Mouse (Mus musculus) gastrocnemius, postnatal 25 days (tissue): ENCODE data around the gene Tnfrsf13c. TPM values are rescaled to one million over a fixed set of nuclear protein-coding genes. Genes with fewer than 3 reads are reported as not detected.
"Not testable (repeated sequence)": the region's sequence is repeated elsewhere in the genome, so short reads cannot be mapped to it uniquely, and the experiment has no call there.

Experiments
- DNase-seq: peaks from one replicate; pipeline ENCODE4 v3.0.0; 2022
- long read RNA-seq, 2 experiments: library from polyadenylated mRNA; stranded (forward); transcript quantifications; one replicate each; pipeline ENCODE4 v2.0.0; 2021
- total RNA-seq, 2 experiments: library from RNA; stranded (reverse); gene quantifications; 1 replicate in 1 of 2; 2 replicates in 1 of 2; pipeline ENCODE4 v1.2.3; 2021

Tnfrsf13c gene
- total RNA-seq: not detected
- long read RNA-seq, experiment 1: 0 reads
- long read RNA-seq, experiment 2: 0 reads

- DNase-seq: no peak
Observed at GRCm38 (mm10) chr15:82223657-82224601, at the start of gene Tnfrsf13c. Gene Tnfrsf13c (minus strand): TSS chr15:82224369.

GRCm38 (mm10) chr15:82272295-82272694 is 48.1 kb upstream of the Tnfrsf13c start:
- DNase-seq: no peak

GRCm38 (mm10) chr15:82271201-82271600 is 47.0 kb upstream of the Tnfrsf13c start:
- DNase-seq: no peak

- DNase-seq: no peak
Observed at GRCm38 (mm10) chr15:82268783-82269182, 44.6 kb upstream of the Tnfrsf13c start.

GRCm38 (mm10) chr15:82268185-82268584 is 44.0 kb upstream of the Tnfrsf13c start:
- no peak for DNase-seq

GRCm38 (mm10) chr15:82266356-82266755 is 42.2 kb upstream of the Tnfrsf13c start:
- DNase-seq: no peak

GRCm38 (mm10) chr15:82259510-82259909 is 35.3 kb upstream of the Tnfrsf13c start:
- no peak for DNase-seq

GRCm38 (mm10) chr15:82255944-82256383 is 31.8 kb upstream of the Tnfrsf13c start:
- DNase-seq: no peak

- no peak for DNase-seq
Observed at GRCm38 (mm10) chr15:82255248-82255647, 31.1 kb upstream of the Tnfrsf13c start.

GRCm38 (mm10) chr15:82252097-82252496 is 27.9 kb upstream of the Tnfrsf13c start, which contains the start of gene 1500009C09Rik:
Gene 1500009C09Rik (plus strand): TSS chr15:82252397.
- DNase-seq: no peak

- no peak for DNase-seq
Observed at GRCm38 (mm10) chr15:82251579-82251978, 27.4 kb upstream of the Tnfrsf13c start.

- DNase-seq: no peak
Observed at GRCm38 (mm10) chr15:82247131-82247776, 23.1 kb upstream of the Tnfrsf13c start.

- not testable (repeated sequence) for DNase-seq
Observed at GRCm38 (mm10) chr15:82244805-82245161, 20.6 kb upstream of the Tnfrsf13c start.

GRCm38 (mm10) chr15:82244115-82244804 is 20.1 kb upstream of the Tnfrsf13c start, which contains the start of gene Cenpm:
Gene Cenpm (minus strand): TSS chr15:82244748.
- peak; percentile 89 for DNase-seq

GRCm38 (mm10) chr15:82243742-82244114 is 19.6 kb upstream of the Tnfrsf13c start:
- DNase-seq: no peak

GRCm38 (mm10) chr15:82243311-82243710 is 19.1 kb upstream of the Tnfrsf13c start:
- no peak for DNase-seq

GRCm38 (mm10) chr15:82236565-82236964 is 12.4 kb upstream of the Tnfrsf13c start:
- peak; percentile 58 for DNase-seq

GRCm38 (mm10) chr15:82235661-82236060 is 11.5 kb upstream of the Tnfrsf13c start:
- no peak for DNase-seq

- no peak for DNase-seq
Observed at GRCm38 (mm10) chr15:82232651-82233050, 8.5 kb upstream of the Tnfrsf13c start.

GRCm38 (mm10) chr15:82231591-82232378 is 7.6 kb upstream of the Tnfrsf13c start:
- DNase-seq: peak; percentile 70

GRCm38 (mm10) chr15:82231100-82231499 is 6.9 kb upstream of the Tnfrsf13c start:
- no peak for DNase-seq
